Mouse (Mus musculus) CH12.LX (cell line): ENCODE data around the gene Zc3h7a. TPM values are rescaled to one million over a fixed set of nuclear protein-coding genes. Genes with fewer than 3 reads are reported as not detected.
A peak's percentile ranks its signal among the peaks of the same experiment; 100 is the strongest.

Experiments
- DNase-seq: peaks from one replicate; pipeline ENCODE4 v3.0.0-alpha.2; 2013; ENCODE audit errors: extremely low read depth
- H3K27ac ChIP-seq: 2 replicates; pipeline ENCODE4 v1.5.1; 2012; ENCODE audit warnings: low read depth, mild to moderate bottlenecking, control low read depth, moderate library complexity; ENCODE audit not compliant: insufficient read depth
- H3K27me3 ChIP-seq: replicated peaks from 2 replicates; pipeline ENCODE3; 2012; ENCODE audit warnings: inconsistent platforms
- H3K36me3 ChIP-seq, 2 experiments: replicated peaks in 1 of 2; 2 replicates each; pipeline versions ENCODE3 to v1.6.1; 2012; ENCODE audit warnings: inconsistent platforms in 1 of 2, low read length in 1 of 2, mild to moderate bottlenecking in 1 of 2, mixed read lengths in 1 of 2, moderate library complexity in 1 of 2; ENCODE audit not compliant: control insufficient read depth in 1 of 2, insufficient read depth in 1 of 2
- H3K4me1 ChIP-seq, 2 experiments: 2 replicates each; pipeline ENCODE4 v1.6.1; 2012; ENCODE audit warnings: inconsistent platforms in 1 of 2, moderate library complexity in 1 of 2; ENCODE audit not compliant: insufficient read depth in 2 of 2, control insufficient read depth in 1 of 2
- H3K4me2 ChIP-seq: 2 replicates; pipeline ENCODE4 v1.6.1; 2012; ENCODE audit warnings: low read depth, mild to moderate bottlenecking, control low read depth; ENCODE audit not compliant: poor library complexity, insufficient read depth, severe bottlenecking
- H3K4me3 ChIP-seq, 3 experiments: fragments of 150-350 bp in 1 of 3; sonication (generic) in 1 of 3; replicated peaks in 1 of 3; 2 replicates each; pipeline versions ENCODE3 to v1.5.1; 2011 to 2012; ENCODE audit warnings: low read depth in 2 of 3, low read length in 2 of 3, mild to moderate bottlenecking in 2 of 3, moderate library complexity in 2 of 3, control low read depth in 1 of 3, improper control_type of control experiment in 1 of 3, inconsistent platforms in 1 of 3, mixed read lengths in 1 of 3; ENCODE audit not compliant: poor library complexity in 1 of 3
- H3K79me2 ChIP-seq: replicated peaks from 2 replicates; pipeline ENCODE4 v1.6.1; 2012; ENCODE audit warnings: mild to moderate bottlenecking, moderate library complexity; ENCODE audit not compliant: control insufficient read depth, poor library complexity, insufficient read depth, severe bottlenecking; ENCODE audit errors: extremely low read depth
- H3K9ac ChIP-seq: 2 replicates; pipeline ENCODE4 v1.6.1; 2012; ENCODE audit warnings: low read depth, mild to moderate bottlenecking, control low read depth, moderate library complexity; ENCODE audit not compliant: insufficient read depth
- H3K9me3 ChIP-seq: replicated peaks from 2 replicates; pipeline ENCODE3; 2012; ENCODE audit warnings: low read length, inconsistent platforms, mixed read lengths
- BHLHE40 ChIP-seq: IDR thresholded peaks from 2 replicates; pipeline ENCODE4 v1.6.1; 2011; ENCODE audit warnings: mild to moderate bottlenecking, low read depth, low read length, improper control_type of control experiment
- E2F4 ChIP-seq: IDR thresholded peaks from 2 replicates; pipeline ENCODE4 v1.6.1; 2011; ENCODE audit warnings: low read depth, low read length, improper control_type of control experiment; ENCODE audit not compliant: insufficient replicate concordance
- EP300 ChIP-seq: IDR thresholded peaks from 2 replicates; pipeline ENCODE4 v1.6.1; 2011; ENCODE audit warnings: low read length, improper control_type of control experiment
- GABPA ChIP-seq: IDR thresholded peaks from 2 replicates; pipeline ENCODE4 v1.6.1; 2012; ENCODE audit warnings: low read depth, low read length, improper control_type of control experiment, inconsistent platforms; ENCODE audit not compliant: insufficient replicate concordance
- MAZ ChIP-seq: IDR thresholded peaks from 2 replicates; pipeline ENCODE4 v1.6.1; 2012; ENCODE audit warnings: low read depth, mild to moderate bottlenecking, inconsistent platforms, low read length, improper control_type of control experiment, moderate library complexity
- MEF2A ChIP-seq: IDR thresholded peaks from 2 replicates; pipeline ENCODE4 v1.6.1; 2014; ENCODE audit warnings: low read depth, mild to moderate bottlenecking, inconsistent platforms, low read length, improper control_type of control experiment, borderline replicate concordance
- MXI1 ChIP-seq: IDR thresholded peaks from 2 replicates; pipeline ENCODE4 v1.6.1; 2011; ENCODE audit warnings: mild to moderate bottlenecking, low read depth, low read length, improper control_type of control experiment
- NRF1 ChIP-seq: IDR thresholded peaks from 2 replicates; pipeline ENCODE4 v1.6.1; 2014; ENCODE audit warnings: low read depth, mild to moderate bottlenecking, inconsistent platforms, low read length, improper control_type of control experiment, moderate library complexity
- PAX5 ChIP-seq: IDR thresholded peaks from 2 replicates; pipeline ENCODE4 v1.6.1; 2012; ENCODE audit warnings: low read length, inconsistent platforms, mixed read lengths
- RCOR1 ChIP-seq: conservative IDR thresholded peaks from 2 replicates; pipeline ENCODE4 v1.6.1; 2012; ENCODE audit warnings: low read depth, mild to moderate bottlenecking, inconsistent platforms, low read length, improper control_type of control experiment
- TCF12 ChIP-seq: IDR thresholded peaks from 2 replicates; pipeline ENCODE4 v1.6.1; 2014; ENCODE audit warnings: low read depth, mild to moderate bottlenecking, inconsistent platforms, low read length, improper control_type of control experiment
- USF1 ChIP-seq: IDR thresholded peaks from 2 replicates; pipeline ENCODE4 v1.6.1; 2014; ENCODE audit warnings: low read depth, mild to moderate bottlenecking, inconsistent platforms, low read length, improper control_type of control experiment
- USF2 ChIP-seq: conservative IDR thresholded peaks from 2 replicates; pipeline ENCODE4 v1.6.1; 2011; ENCODE audit warnings: low read depth, low read length, improper control_type of control experiment
- ZC3H11A ChIP-seq: IDR thresholded peaks from 2 replicates; pipeline ENCODE4 v1.6.1; 2012; ENCODE audit warnings: low read depth, mild to moderate bottlenecking, inconsistent platforms, low read length, improper control_type of control experiment
- ZKSCAN1 ChIP-seq: IDR thresholded peaks from 2 replicates; pipeline ENCODE4 v1.6.1; 2012; ENCODE audit warnings: low read depth, inconsistent platforms, low read length, improper control_type of control experiment, borderline replicate concordance
- ZMIZ1 ChIP-seq: IDR thresholded peaks from 2 replicates; pipeline ENCODE4 v1.6.1; 2012; ENCODE audit warnings: low read depth, mild to moderate bottlenecking, inconsistent platforms, low read length, improper control_type of control experiment
- dilution Hi-C: fragments of 300-500 bp; cut with MboI; formaldehyde crosslinking; loops from 2 replicates; pipeline ENCODE4 v1.14.3; 2020; ENCODE audit warnings: low sequenced_read_pairs; ENCODE audit not compliant: extremely low pct_unique_long_range_greater_than_20kb, extremely low pct_ligation_motif_present
- in situ Hi-C: fragments of 300-500 bp; cut with MboI; formaldehyde crosslinking; loops from 3 replicates; pipeline ENCODE4 v1.14.3; 2019; ENCODE audit warnings: low sequenced_read_pairs, low pct_ligation_motif_present, low pct_unique_long_range_greater_than_20kb, mixed read lengths
- polyA plus RNA-seq: library from polyadenylated mRNA; unstranded; fragments of >175 nt; gene quantifications from 2 replicates; pipeline ENCODE4 v1.2.1, GENCODE M21; 2012; ENCODE audit warnings: low read depth; ENCODE audit not compliant: insufficient read length
- total RNA-seq, 2 experiments: library from RNA; depleted of rRNA; stranded (reverse); fragments of 300-350 nt in 1 of 2; fragments of >200 nt in 1 of 2; gene quantifications; 2 replicates each; pipeline ENCODE4 v1.2.3; 2012 to 2014

The Zc3h7a gene
- total and polyA plus RNA-seq, 3 experiments: 78.6 to 177 (median 177) TPM

GRCm38 (mm10) chr16:11124110-11124509 lies 52.1 kb downstream of the Zc3h7a start:
- DNase-seq: no peak
- TF ChIP-seq ZC3H11A (no peak), MXI1 (no peak), GABPA (no peak), USF1 (no peak), E2F4 (no peak), ZKSCAN1 (no peak), USF2 (no peak), ZMIZ1 (no peak), TCF12 (no peak), PAX5 (no peak), NRF1 (no peak), BHLHE40 (no peak), EP300 (no peak), MAZ (no peak)
- peaks cover 3 to 34% of the 10 kb centered on the region in 2 experiments; a peak in 2 of 4 replicates for H3K4me1 ChIP-seq
- no peak overlapping the region for H3K4me3 ChIP-seq
- H3K4me2 ChIP-seq: no peak overlapping the region
- H3K27me3 ChIP-seq: no peaks in the 10 kb centered on the region
- no peak overlapping the region for H3K9ac ChIP-seq
- dilution Hi-C loops (no loop called here), in situ Hi-C loops (no loop called here)
- H3K27ac ChIP-seq: no peak overlapping the region
- no peaks in the 10 kb centered on the region for H3K9me3 ChIP-seq
- peaks cover 65 to 92% of the 10 kb centered on the region in 2 experiments for H3K36me3 ChIP-seq
- H3K79me2 ChIP-seq: peaks cover 61% of the 10 kb centered on the region

- TF ChIP-seq EP300 (peak; percentile 52), MEF2A (peak; percentile 15; the same call in 1 of the 2 replicates), TCF12 (peak; percentile 34; the same call in 1 of the 2 replicates), RCOR1 (no peak), USF2 (no peak)
- H3K36me3 ChIP-seq: peaks cover 65 to 93% of the 10 kb centered on the region in 2 experiments
- dilution Hi-C loops (no loop called here), in situ Hi-C loops (no loop called here)
- peaks cover 55% of the 10 kb centered on the region for H3K79me2 ChIP-seq
- H3K27ac ChIP-seq: no peak overlapping the region
- peaks cover 3 to 20% of the 10 kb centered on the region in 2 experiments; a peak in 2 of 4 replicates for H3K4me1 ChIP-seq
- H3K27me3 ChIP-seq: no peaks in the 10 kb centered on the region
- no peak for DNase-seq
- no peak overlapping the region for H3K4me3 ChIP-seq
- no peaks in the 10 kb centered on the region for H3K9me3 ChIP-seq
- no peak overlapping the region; the same call in 1 of the 2 replicates for H3K9ac ChIP-seq
- peak overlapping the region; percentile 54 for H3K4me2 ChIP-seq
Observed at GRCm38 (mm10) chr16:11122625-11123024, 53.6 kb downstream of the Zc3h7a start.
